Mouse (Mus musculus) monocyte, adult 5-6 weeks (primary cell): ENCODE results near the gene Rps6ka5. TPM values are rescaled to one million over a fixed set of nuclear protein-coding genes. Genes with fewer than 3 reads are reported as not detected.
A peak's percentile ranks its signal among the peaks of the same experiment; 100 is the strongest.

Experiments
- ATAC-seq: fragments of 153-309, 156-312 bp; replicated peaks from 2 replicates; pipeline ENCODE4 v1.8.0; 2017; ENCODE audit warnings: mild to moderate bottlenecking; ENCODE audit not compliant: low TSS enrichment, insufficient number of reproducible peaks, severe bottlenecking, poor library complexity, low FRiP score
- total RNA-seq: library from RNA; stranded (forward); fragments of 200-1000, 200-491, 200-594 nt; gene quantifications from 3 replicates; pipeline ENCODE4 v1.2.3, GENCODE M21; 2017

The Rps6ka5 gene
- total RNA-seq, 1 experiment from 2014 or later = 25.6 TPM

DNA sequence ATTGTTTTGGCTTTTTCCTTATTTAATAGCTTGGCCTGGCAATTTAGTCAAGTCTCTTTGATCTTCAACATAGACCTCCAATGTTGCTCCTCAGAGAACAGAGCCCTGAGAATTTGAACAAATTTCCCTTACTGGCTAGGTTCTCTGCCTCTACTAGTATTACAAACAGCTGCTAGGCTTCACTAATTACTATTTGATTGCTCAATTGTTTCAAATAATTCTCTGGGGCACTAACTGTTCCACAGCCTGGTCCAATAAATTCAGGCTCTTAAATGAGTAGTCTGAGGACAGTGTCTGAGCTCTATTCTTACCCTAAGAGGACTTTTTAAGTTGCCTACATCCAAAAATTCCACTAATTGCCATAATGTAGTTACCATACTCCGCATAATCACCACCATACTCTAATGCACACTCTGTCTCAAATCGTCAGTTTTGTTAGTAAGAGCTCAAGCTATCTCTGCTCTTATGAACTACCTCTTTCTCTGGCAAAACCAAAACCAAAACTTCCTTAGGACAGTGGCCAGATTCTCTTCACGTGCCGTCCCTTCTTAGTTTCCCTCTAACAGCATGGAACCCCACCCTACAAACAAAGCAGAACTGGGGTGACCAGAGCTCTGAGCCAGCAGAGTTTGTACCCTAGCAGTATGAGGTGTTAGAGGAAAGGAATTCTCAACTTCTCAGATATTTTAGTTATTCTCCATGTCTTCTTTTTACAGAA, 100.4 kb downstream of the Rps6ka5 start:
- ATAC-seq = peak; percentile 94

DNA sequence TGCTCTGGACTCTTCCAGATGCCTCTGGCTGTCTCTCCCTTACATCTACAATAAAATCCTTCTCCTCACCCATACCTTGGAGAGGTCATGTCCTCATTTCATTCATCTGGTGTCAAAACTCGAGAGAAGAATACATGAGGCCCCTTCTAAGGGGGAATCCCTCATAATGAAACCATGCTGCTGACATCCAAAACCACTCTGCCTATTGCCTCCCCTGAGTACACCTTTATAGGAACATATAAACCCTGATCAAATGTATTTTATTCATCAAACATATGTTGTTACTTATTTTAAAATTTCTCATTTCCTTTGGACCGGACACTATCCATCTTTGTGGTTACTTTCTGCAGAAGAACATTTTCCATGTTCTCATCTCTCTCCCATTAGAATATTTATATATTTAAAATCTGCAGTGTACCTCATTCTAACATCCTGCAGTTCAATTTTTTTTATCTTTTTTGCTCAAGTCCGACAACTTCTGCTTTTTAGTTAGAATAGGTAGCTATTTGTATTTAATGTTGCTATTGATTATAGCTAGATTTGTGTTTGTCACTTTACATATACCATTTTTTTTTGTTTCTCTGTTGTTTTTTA, 101.8 kb downstream of the Rps6ka5 start:
- ATAC-seq = no peak

DNA sequence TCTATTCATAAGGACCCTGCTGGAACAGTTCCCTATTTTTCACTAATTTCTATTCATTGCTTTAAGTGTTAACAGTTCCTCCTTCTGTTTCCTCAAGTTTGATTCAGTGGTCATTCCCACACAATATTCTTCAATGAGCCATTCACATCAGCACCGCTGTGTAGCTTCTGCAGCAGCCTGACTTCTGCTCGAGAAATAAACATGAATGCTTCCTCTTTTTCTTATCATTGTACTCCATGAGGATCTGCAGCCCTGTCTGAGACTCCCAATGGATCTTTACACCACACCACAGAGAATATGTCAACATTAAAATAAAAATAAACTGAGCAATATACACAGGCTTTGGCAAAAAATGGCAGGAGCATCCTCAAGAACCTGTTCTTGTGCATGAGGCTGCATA, 111.5 kb downstream of the Rps6ka5 start:
- no peak; the same call in 1 of the 2 replicates for ATAC-seq

DNA sequence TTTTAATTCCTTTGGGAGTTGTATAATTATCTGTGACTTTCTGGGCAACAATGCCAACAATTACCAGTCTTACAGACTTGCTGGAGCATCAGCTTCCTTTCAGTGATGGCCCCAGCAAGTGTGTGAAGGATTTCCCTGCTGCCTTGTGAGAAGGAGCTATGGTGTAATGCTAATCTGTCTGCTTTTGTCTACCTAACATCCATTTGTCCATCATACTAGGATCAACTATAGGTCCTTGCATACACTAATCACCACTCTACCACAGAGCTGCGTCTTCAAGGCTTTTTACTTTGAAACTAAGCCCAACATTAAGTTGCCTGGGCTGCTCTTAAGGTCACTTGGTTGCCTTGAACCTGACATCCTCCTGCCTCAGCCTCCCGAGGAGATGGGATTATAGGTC, 112.9 kb downstream of the Rps6ka5 start:
- ATAC-seq = no peak

DNA sequence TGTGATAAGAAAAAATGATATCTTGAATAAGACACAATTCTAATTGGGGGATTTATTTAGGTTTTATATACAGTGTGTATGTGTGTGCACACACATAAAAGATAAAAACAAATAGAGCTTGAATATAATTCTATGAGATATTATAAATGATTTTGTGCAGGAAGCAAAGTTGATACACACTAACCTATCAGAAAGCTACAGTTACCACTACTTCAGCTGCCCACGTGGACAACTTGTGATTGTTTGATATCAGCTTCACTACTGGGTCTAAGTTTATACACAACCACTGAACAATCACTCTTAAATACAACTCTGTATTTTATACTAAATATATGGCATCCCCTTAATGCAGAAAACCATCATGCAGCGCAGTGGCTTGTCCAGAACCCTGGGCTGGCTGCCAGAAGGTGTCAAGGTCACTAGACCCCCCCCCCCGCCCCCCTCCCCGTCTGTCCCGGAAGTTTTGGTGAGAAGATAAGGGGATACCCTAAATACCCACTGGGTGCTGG, 113.5 kb downstream of the Rps6ka5 start:
- ATAC-seq = no peak

DNA sequence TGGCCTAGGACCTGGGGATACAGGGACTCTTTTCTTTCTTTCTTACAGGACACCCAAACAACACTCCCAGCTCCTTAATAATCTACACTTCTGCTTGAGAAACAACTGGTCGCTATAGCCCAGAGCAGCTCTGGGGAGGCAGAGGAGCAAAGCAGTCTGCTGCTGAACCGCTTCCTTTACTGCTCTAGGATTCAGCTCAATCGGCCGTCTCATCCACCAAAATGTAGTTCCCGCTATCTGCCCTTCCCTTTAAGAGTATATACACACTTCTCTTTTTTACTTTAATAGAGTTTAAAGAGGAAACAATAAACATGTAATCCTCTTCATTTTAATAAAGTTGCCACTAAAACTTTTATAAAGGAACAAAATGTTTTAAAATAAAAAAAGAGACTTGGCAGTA, 117.0 kb downstream of the Rps6ka5 start:
- ATAC-seq = peak; percentile 78; the same call in 1 of the 2 replicates

DNA sequence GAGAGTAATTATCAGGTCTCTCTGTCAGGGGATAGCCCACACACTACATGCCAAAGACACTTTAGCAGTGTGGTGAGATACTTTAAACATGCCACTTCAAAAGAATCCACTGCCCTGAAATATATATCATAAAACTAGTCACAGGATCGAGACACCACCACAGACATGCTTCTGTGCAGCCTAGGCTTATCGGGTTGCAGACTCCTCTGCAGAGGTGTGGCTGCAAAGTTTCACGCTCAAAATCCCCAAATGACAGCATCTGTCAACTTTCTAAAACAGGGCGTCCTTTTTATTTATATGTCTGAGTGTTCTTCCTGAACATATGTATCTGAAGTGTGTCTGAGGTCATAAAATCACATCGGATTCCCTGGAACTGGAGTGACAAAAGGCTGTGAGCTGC, 117.7 kb downstream of the Rps6ka5 start:
- ATAC-seq = no peak

DNA sequence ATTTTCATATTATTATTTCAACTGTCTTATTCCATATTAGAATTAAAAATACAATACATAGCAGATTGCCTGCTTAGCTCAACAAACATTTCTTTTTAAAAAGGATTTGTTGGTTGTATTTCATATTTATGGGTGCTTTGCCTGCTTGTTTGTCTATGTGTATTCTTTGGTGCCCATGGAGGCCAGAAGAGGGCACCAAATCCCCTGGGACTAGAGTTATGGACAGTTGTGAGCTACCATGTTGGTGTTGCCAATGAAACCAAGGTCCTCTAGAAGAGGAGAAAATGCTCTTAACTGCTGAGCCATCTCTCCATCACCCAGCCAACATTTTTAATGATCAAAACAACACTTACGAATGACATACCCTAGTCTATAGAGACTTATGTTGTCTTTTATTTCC, 120.0 kb downstream of the Rps6ka5 start:
- no peak for ATAC-seq

DNA sequence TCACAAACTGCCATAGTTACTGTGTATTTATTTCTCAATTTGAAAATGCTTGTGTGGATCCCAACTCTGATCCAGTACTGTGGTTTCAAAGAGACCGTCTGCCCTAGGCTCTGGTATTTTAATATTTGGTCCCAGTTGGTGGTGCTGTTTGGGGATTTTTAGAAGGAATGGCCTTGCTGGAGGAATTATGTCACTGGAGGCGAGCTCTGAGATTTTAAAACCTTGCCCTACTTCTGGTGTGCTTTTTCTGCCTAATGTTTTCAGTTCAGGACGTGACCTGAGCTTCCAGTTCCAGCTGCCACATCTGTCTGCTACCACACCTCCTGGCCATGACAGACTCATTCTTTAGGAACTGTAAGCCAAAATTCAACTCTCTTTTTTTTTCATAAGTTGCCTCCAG, 121.2 kb downstream of the Rps6ka5 start:
- ATAC-seq = no peak

DNA sequence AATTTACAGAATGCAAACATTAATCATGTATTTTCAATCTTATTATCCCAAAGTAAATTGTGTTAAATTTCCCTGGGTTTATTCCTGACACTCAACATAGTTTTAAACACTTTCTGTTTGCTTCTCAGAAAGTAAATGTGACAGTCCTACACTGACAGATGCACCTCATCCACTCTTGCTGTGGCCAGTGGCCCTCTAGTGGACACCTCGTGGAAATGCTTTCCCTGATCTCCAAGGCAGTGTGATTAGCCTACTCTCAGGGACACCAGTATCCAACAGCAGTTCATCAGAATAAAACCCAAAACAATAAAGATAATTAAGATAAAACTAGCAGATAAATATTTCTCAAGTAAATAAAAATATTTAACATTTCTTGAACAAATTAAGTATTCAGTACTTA, 122.2 kb downstream of the Rps6ka5 start:
- ATAC-seq = peak; percentile 89

DNA sequence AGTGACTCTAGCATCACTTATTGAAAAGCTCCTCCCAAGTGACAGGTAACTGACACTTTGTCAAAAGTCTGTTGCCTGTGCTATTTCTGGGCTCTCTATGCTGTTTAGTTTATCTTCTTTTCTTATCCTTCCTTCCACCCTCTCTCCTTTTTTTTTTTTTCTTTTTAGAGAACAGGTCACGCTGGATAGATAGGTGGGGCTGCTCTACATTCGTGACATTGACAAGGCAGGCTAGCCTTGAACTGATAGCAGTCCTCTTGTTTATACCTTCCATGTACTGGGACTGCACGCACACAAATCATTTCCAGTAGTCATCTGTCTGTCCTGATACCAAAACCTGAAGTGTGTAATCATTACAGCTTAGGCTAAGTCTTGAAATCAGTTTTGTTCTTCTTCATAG, 132.1 kb downstream of the Rps6ka5 start:
- no peak for ATAC-seq

DNA sequence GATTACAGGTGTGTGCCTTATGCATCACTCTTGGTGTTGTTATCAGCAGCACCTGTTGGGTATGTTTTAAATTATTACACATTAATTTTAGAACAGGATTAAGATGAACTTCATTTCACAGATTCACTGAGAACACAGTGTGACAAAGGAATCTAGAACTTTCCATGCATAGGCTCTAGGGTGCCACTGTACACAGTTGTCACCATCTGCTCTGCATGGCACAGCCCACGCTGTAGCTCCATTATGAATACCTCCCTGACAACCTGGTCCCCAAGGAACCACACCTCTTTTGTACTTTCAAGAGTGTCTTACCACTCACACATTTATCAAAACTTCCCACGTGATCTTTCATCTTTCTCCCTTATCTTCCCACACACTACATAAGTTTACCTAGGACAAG, 140.2 kb downstream of the Rps6ka5 start:
- ATAC-seq = no peak

DNA sequence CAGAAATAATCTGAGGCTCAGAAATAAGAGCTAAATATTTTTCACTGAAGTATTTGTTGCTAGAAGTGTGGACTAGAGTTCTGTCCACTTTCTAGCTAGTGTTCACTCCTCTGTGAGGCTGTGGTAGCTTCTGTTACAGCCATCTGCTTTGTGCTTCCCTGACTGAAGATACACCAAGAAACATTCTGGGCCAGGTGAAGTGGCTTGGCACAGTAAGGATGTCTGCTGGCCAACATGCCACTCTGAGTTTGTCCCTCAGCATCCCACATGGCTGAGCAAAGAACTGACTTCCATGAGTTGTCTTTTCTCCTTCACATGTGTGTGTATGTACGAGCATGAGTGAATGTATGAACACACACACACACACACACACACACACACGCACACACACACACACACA, 147.6 kb downstream of the Rps6ka5 start:
- ATAC-seq = no peak

DNA sequence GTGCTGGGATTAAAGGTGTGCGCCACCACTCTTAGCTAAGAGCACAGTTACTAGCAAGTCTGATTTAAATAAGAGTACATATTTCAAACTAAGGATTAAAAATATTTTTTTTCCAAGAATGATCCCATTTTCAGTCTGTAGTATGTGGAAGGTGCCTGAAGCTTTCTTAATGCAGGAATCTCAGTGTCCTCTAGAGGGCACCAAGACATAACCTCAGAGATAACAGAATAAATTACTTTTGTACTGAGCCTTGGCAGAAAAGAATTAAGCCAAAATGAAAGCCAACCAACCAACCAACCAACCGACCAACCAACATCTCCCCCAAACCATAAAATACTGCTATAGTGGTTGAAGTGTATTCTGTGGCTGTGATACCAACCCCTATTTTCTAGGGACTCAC, 148.5 kb downstream of the Rps6ka5 start:
- no peak for ATAC-seq

DNA sequence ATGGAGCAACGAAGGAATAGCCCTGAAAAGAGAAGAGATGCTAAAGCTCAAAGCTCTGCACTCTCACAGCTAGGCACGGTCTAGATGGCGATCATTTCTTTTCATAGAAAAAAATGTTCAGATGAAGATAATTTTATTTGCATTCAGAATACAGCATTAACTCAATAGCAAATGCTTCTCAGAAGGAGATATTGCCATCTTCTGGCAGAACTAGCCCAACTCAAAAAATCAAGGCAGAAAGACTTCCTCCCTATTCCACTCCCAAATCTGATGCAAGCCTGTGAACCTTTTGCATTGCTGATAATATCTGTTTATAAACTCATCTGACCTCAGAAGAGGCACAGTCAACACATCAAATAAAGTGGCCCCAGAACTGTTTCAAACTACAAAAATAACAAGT, 151.0 kb downstream of the Rps6ka5 start:
- no peak for ATAC-seq

DNA sequence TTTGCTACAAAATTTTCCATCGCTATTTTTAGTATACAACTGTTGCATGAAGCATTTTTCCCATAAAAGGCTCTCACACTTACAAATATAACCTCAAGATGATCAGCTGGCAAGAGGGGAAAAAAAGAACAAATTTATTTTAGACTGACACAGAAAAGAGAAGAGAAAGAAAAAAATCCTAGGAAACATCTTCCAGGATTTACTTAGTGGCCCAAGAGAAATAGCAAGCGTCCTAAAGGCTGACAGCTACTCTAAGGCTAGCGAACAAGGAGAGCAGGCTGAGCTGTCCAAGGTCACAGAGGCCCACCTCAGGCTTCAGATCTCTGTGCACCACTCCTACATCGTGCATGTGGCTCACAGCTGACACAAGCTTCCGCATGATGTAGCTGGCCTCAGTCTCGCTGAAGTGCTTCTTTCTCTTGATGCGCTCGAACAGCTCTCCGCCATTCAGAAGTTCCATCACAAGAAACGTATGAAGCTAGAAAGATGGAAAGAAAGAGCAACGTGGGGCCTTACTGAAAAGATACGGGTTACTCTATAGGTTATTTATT, 156.2 kb downstream of the Rps6ka5 start:
- ATAC-seq = no peak

DNA sequence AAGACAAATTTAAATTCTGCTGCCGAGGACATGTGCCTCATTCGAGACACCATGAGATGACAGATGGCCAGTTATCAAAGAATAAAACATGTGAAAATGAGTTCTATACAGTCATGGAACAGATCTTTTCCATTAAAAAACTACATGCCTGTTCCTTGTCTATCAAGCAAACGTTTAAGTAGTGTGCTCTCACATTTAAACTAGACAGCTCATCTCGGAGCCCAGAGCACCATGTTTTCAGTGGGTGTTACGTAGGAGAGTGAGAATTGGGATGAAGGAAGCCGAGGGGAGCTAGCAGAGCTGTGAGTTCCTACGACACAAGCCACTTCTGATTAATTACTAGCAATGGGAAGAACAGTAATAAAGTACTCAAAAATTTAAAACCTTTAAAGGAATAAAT, 158.0 kb downstream of the Rps6ka5 start:
- no peak for ATAC-seq

DNA sequence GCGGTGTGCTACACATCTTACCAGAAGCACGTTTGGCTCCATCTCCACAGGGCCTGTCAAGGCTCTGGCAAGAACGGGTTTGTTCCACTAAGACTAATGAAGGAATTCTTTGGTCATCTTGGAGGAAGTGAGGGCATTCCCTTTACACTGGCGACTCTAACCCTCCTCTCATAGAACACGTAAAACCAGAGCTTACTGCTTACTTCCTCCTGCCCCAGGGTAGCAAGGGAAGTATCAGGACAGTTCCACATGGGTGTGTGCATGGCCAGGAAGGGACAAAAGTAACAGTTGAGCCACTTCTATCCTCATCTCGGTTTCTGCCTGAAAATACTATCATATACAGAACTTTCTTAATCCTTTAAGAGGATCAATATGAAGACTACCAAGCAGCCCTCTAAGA, 158.7 kb downstream of the Rps6ka5 start:
- ATAC-seq = peak; percentile 53; the same call in 1 of the 2 replicates

DNA sequence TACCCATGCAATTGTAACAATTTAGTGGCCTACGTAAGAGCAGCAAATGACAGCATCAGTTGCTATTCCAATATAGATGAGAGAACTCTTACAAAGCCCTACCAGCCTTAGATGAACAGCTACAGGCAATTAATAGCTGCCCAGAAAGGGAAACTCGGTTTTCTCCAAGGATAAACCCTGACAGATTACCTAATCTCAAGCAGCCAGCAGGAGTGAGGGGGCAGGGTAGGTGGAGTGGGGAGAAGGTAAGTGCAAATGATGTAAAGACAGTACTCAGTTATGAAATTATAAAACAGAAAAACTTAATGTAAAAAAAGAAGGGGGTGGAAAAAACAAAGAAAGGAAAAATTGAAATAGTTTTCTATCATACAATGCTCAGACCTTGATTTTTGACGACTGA, 159.2 kb downstream of the Rps6ka5 start:
- ATAC-seq = no peak

DNA sequence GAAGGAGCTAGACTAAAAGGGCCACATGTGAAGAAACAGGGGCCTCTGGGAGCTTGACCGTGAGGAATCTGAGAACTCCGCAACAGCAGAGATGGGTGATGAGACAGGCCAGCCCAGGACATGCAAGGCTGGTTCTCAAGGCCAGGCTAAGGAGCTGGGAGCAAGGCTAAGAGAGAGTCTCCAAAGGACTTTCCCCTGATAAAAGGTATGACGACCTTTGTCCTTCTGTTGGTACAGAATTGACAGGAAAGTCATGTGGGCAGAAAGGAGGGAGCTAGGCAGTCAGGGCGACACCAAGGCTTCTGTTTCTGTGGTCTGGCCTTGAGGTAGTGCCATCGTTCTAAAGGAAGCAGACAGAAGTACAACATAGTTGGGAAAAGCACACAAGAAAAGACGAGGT, 173.1 kb downstream of the Rps6ka5 start:
- no peak for ATAC-seq
